Mouse (Mus musculus) midbrain, postnatal 0 days (tissue): ENCODE measurements around the gene Fmc1. TPM values are rescaled to one million over a fixed set of nuclear protein-coding genes. Genes with fewer than 3 reads are reported as not detected.
"Not testable (repeated sequence)": the region's sequence is repeated elsewhere in the genome, so short reads cannot be mapped to it uniquely, and the experiment has no call there.

Experiments
- ATAC-seq: fragments of 200-750 bp; cut with Nextera tagmentation; 2 replicates; pipeline ENCODE4 v1.8.0; 2017; ENCODE audit warnings: moderate number of reproducible peaks, mild to moderate bottlenecking, moderate TSS enrichment, moderate library complexity; ENCODE audit not compliant: low FRiP score
- DNase-seq: peaks from one replicate; pipeline ENCODE4 v3.0.0-alpha.2; 2015; ENCODE audit warnings: low spot score
- H3K27ac ChIP-seq: fragments of 300-500 bp; sonication (generic); 2 replicates; pipeline ENCODE4 v1.5.1; 2014; ENCODE audit warnings: low read depth, mild to moderate bottlenecking, low read length, mixed read lengths
- H3K27me3 ChIP-seq: fragments of 300-500 bp; sonication (generic); 2 replicates; pipeline ENCODE4 v1.6.1; 2014; ENCODE audit warnings: low read length, control low read depth, mixed read lengths; ENCODE audit not compliant: insufficient read depth
- H3K36me3 ChIP-seq: fragments of 300-500 bp; sonication (generic); 2 replicates; pipeline ENCODE4 v1.6.1; 2014; ENCODE audit warnings: low read length, control low read depth, mixed read lengths; ENCODE audit not compliant: insufficient read depth
- H3K4me1 ChIP-seq: fragments of 300-500 bp; sonication (generic); 2 replicates; pipeline ENCODE4 v1.6.1; 2014; ENCODE audit warnings: mild to moderate bottlenecking, control low read depth, antibody characterized with exemption, low read length, mixed read lengths; ENCODE audit not compliant: insufficient read depth
- H3K4me2 ChIP-seq: fragments of 300-500 bp; sonication (generic); 2 replicates; pipeline ENCODE4 v1.6.1; 2014; ENCODE audit warnings: low read depth, mild to moderate bottlenecking, low read length, mixed read lengths; ENCODE audit not compliant: poor library complexity, severe bottlenecking
- H3K4me3 ChIP-seq: fragments of 300-500 bp; sonication (generic); 2 replicates; pipeline ENCODE4 v1.5.1; 2014; ENCODE audit warnings: low read depth, mild to moderate bottlenecking, low read length, moderate library complexity
- H3K9ac ChIP-seq: fragments of 300-500 bp; sonication (generic); replicated peaks from 2 replicates; pipeline ENCODE4 v1.6.1; 2014; ENCODE audit warnings: mild to moderate bottlenecking, low read length, moderate library complexity, mixed read lengths; ENCODE audit not compliant: poor library complexity, severe bottlenecking
- H3K9me3 ChIP-seq: fragments of 300-500 bp; sonication (generic); 2 replicates; pipeline ENCODE4 v1.6.1; 2016; ENCODE audit warnings: low read length, control low read depth
- CTCF ChIP-seq: IDR thresholded peaks from 2 replicates; pipeline ENCODE4 v1.5.1; 2016; ENCODE audit warnings: antibody characterized with exemption, mild to moderate bottlenecking
- WGBS: fragments of 180-500 bp; shearing (Covaris S2); extraction: QIAGEN DNeasy Blood & Tissue Kit; methylation state at CpG from one replicate; pipeline ENCODE4 v1.1.7; 2014; 5-methylcytosine and 5-hydroxymethylcytosine counted together
- polyA plus RNA-seq: library from polyadenylated mRNA; unstranded; fragments of >200 nt; fragmentation: Nextera tagmentation; extraction: Ambion mirVana; gene quantifications from 2 replicates; pipeline ENCODE4 v1.2.1, GENCODE M21; 2015
- total RNA-seq: library from RNA; depleted of rRNA; stranded (reverse); fragments of >200 nt; gene quantifications from 2 replicates; pipeline ENCODE4 v1.2.3, GENCODE M21; 2014

Gene Fmc1
- total and polyA plus RNA-seq, 2 experiments from 2014 or later = 48.3 to 228 TPM

GRCm38 (mm10) chr6:38535788-38536187 lies 2.5 kb downstream of the Fmc1 start:
- no peaks in the 10 kb centered on the region for H3K27me3 ChIP-seq
- no peaks in the 10 kb centered on the region for H3K9me3 ChIP-seq
- 70% methylated on average over 1 of the region's 1 CpGs for WGBS
- 0 out of 2 replicates have a peak, but pooled peaks cover 6% of the 10 kb centered on the region for H3K36me3 ChIP-seq
- H3K4me2 ChIP-seq = peak overlapping the region; percentile 57
- peak overlapping the region; percentile 66 for H3K4me3 ChIP-seq
- no peaks in the 10 kb centered on the region for H3K4me1 ChIP-seq
- DNase-seq = no peak
- no peak for ATAC-seq
- no peak for TF ChIP-seq CTCF
- H3K27ac ChIP-seq = peak overlapping the region; percentile 95
- peak overlapping the region; percentile 79 for H3K9ac ChIP-seq

GRCm38 (mm10) chr6:38544141-38544540 lies 10.8 kb downstream of the Fmc1 start:
- H3K27ac ChIP-seq, H3K36me3 ChIP-seq, H3K27me3 ChIP-seq, ATAC-seq, DNase-seq, H3K4me2 ChIP-seq, H3K4me1 ChIP-seq, H3K9ac ChIP-seq, H3K9me3 ChIP-seq, H3K4me3 ChIP-seq: not testable (repeated sequence)
- 93% methylated on average over 4 of the region's 5 CpGs for WGBS

DNA sequence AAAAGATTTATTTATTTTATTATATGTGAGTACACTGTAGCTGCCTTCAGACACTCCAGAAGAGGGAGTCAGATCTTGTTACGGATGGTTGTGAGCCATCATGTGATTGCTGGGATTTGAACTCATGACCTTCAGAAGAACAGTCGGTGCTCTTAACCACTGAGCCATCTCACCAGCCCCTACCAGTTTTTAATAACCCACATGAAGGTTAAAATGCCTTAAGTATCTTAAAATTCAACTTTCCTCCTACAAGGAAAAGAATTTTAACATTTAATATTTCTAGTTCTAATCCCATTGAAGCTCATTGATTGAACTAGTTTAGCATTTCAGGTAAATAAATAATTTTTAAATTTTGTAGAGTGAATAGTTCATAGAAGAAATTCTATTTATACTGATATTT lies 13.7 kb downstream of the Fmc1 start:
- H3K4me2 ChIP-seq, H3K27ac ChIP-seq, DNase-seq, H3K27me3 ChIP-seq, H3K4me3 ChIP-seq, ATAC-seq, H3K36me3 ChIP-seq, H3K9me3 ChIP-seq, H3K9ac ChIP-seq, H3K4me1 ChIP-seq: not testable (repeated sequence)
- WGBS = 84% methylated on average over 2 of the region's 2 CpGs

DNA sequence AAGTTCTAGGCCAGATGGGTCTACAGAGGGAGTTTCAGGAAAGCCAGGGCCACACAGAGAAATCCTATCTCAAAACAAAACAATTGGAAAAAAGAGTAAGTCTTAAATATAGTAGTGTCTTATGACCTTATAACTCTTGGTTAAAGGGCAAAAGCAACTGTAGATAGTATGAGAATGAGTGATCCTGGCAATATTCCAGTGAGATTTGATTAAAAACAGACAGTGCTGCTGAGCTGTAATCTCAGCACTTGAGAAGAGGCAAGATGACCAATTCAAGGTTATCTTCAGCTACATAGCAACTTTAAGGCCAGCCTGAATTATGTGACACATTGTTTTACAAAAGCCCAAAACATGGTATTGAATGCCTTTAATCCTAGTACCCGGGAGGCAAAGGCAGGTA lies 14.4 kb downstream of the Fmc1 start:
- no peak for TF ChIP-seq CTCF
- DNase-seq (no peak), ATAC-seq (no peak)
- H3K36me3 ChIP-seq = no peaks in the 10 kb centered on the region
- H3K4me2 ChIP-seq = no peak overlapping the region
- WGBS = 80% methylated on average over 1 of the region's 1 CpGs
- no peak overlapping the region for H3K9ac ChIP-seq
- H3K4me3 ChIP-seq = no peak overlapping the region
- no peaks in the 10 kb centered on the region for H3K27me3 ChIP-seq
- H3K4me1 ChIP-seq = no peaks in the 10 kb centered on the region
- H3K27ac ChIP-seq = no peak overlapping the region
- no peaks in the 10 kb centered on the region for H3K9me3 ChIP-seq

- WGBS = 89% methylated on average over 7 of the region's 7 CpGs
- H3K4me2 ChIP-seq, ATAC-seq, H3K4me1 ChIP-seq, H3K27ac ChIP-seq, H3K27me3 ChIP-seq, DNase-seq, H3K4me3 ChIP-seq, H3K9ac ChIP-seq, H3K36me3 ChIP-seq, H3K9me3 ChIP-seq: not testable (repeated sequence)
These were observed 15.3 kb downstream of the Fmc1 start for GRCm38 (mm10) chr6:38548595-38548994.

DNA sequence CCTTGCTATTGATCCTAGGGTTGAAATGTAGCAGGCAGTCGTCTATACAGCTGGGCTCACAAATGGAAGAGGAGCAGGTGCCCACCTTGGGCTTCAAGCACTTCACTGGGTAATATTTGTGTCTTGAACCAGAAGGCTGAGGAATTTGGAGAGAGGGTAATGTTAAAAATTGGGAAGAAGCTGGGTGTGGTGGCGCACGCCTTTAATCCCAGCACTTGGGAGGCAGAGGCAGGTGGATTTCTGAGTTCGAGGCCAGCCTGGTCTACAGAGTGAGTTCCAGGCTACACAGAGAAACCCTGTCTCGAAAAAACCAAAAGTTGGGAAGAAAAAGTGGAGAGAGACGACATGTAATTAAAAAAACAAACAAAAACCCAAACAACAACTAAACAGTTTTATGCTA lies 16.5 kb downstream of the Fmc1 start:
- H3K27ac ChIP-seq = not testable (repeated sequence)

More for the DNA sequence above, 16.5 kb downstream of the Fmc1 start:
- not testable (repeated sequence) for H3K27me3 ChIP-seq, H3K9ac ChIP-seq, H3K4me1 ChIP-seq, H3K36me3 ChIP-seq, ATAC-seq, H3K9me3 ChIP-seq, DNase-seq
- Histone ChIP-seq H3K4me2 (peak overlapping the region; percentile 63), H3K4me3 (peak overlapping the region; percentile 68; the same call in 1 of the 2 replicates)
- WGBS = 78% methylated on average over 6 of the region's 6 CpGs
